Mouse (Mus musculus): ENCODE data around the gene Tbc1d2. TPM values are rescaled to one million over a fixed set of nuclear protein-coding genes. Genes with fewer than 3 reads are reported as not detected.

Tbc1d2 gene
- total RNA-seq, 2 experiments from 2014 or later: 2.6 to 3.3 TPM

DNA sequence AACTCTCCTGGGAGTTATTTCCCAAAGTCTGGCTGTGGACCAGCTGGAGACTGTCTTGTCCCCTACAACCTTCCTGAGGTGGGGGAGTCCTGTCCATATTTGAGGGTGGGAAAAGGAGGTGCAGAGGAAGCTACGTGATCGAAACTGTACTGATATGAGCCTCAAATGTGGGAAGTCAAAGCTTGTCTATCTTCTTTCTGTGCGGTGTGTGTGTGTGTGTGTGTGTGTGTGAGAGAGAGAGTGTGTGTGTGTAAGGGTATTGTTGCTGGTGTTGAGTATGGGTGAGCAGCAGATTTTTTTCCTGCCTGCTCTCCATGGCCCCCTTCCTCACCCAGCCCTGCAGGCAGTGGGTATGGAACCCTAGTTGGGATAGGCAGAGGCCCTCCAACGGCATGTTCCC, 85.8 kb downstream of the Tbc1d2 start:
- intact Hi-C loops (cut with DNase I): no loop called here
- DNase-seq (ENCODE audit: low spot score in 2 of 2): no peak

DNA sequence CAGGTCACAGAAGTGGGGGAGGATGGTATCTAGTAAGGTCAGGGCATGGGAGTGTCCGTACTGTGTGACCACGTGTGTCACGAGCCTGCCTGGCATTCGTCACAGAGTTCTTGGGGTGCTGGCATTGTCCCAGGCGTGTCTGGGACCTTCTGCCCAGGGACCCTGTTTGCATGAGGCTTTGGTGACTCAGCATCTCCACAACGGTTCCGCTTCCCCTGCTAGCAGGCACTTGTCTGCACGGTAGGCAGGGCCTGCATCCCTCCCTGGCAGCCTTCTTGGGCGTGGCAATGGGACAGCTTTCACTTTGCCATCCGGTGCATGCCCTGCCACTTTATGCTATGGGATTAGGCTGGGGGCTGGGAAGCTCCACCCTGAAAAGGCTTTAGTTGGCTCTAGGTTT, 86.2 kb downstream of the Tbc1d2 start:
- no peak for DNase-seq (ENCODE audit: low spot score in 2 of 2)
- intact Hi-C loops (cut with DNase I): no loop called here

GRCm38 (mm10) chr4:46562841-46563240, 87.2 kb downstream of the Tbc1d2 start:
- intact Hi-C loops (cut with DNase I): no loop called here
- DNase-seq (ENCODE audit: low spot score in 2 of 2): no peak

- intact Hi-C loops (cut with DNase I): no loop called here
Observed at GRCm38 (mm10) chr4:46562037-46562436, 88.0 kb downstream of the Tbc1d2 start.

DNA sequence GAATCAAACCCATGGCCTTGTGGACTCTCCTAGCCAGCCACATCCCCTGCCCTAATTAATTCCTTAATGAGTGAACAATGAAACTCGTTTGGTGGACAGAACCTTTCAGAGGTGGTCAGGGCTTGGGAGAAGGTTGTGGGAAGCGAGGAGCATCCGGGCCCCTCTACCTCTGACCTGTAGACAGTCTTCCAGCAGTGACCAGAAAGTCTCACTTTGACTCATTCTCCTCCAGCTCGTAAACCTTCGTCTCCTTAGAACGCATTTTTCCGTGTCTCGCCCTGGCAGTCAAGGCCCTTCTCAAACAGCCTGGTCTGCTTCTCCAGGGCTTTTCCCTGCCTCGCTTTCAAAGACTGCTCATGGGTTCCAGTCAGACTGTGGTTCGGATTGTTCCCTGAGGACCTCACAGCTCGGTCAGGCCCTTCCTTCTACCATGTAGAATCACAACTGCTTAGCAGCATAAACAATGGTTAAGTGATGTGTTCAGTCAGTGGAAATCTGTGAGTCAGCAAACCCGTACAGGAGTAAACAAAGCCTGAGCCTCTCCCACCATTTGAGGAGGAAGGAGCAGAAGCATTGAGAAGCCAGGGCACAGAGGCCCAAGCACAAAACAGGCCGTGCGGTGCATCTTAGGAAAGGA, 89.8 kb downstream of the Tbc1d2 start:
- intact Hi-C loops (cut with DNase I): no loop called here

More at GRCm38 (mm10) chr4:46562037-46562436, 88.0 kb downstream of the Tbc1d2 start:
- DNase-seq (ENCODE audit: low spot score in 2 of 2): no peak

GRCm38 (mm10) chr4:46558672-46559667, 91.0 kb downstream of the Tbc1d2 start:
- intact Hi-C loops (cut with DNase I): no loop called here
- no peak for DNase-seq (ENCODE audit: low spot score in 2 of 2)

More for the DNA sequence above, 89.8 kb downstream of the Tbc1d2 start:
- no peak for DNase-seq (ENCODE audit: low spot score in 2 of 2)

DNA sequence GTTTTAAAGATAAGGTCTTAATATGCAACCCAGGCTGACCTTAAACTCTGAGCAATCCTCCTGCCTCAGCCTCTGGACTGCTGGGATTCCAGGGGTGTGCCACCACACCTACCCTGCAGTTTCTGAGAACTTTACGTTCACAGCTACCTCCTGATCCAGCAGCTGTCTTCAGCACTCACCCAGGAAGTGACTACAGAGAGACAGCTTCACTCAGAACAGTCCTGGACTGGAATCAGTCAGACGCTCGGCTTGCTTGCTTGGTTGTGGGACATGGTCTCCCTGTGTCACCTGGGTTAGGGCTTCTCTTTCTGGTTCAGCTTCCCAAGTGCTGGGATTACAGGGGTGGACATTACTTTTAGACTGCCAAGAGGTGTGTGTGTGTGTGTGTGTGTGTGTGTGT, 93.1 kb downstream of the Tbc1d2 start:
- intact Hi-C loops (cut with DNase I): no loop called here
- no peak for DNase-seq (ENCODE audit: low spot score in 2 of 2)

- no peak for DNase-seq (ENCODE audit: low spot score in 2 of 2)
- intact Hi-C loops (cut with DNase I): no loop called here
Observed at GRCm38 (mm10) chr4:46555762-46556161, 94.2 kb downstream of the Tbc1d2 start.

Other genes with a start within 250 kb of the Tbc1d2 start
- not detected for gene Hemgn, start 236.7 kb downstream of the Tbc1d2 start, total RNA-seq (2021)
- gene Anp32b, start 199.3 kb downstream of the Tbc1d2 start, total RNA-seq (2021): 10 to 100 TPM; 43.3 to 43.9 TPM
- 10 to 100 TPM; 19.4 to 19.7 TPM for gene Nans, start 161.0 kb downstream of the Tbc1d2 start, total RNA-seq (2021)
- 1 to 10 TPM in 1 of 2 experiments, under 1 TPM in 1; 0.76 to 1.4 TPM for gene Trim14, start 114.1 kb downstream of the Tbc1d2 start, total RNA-seq (2021)
- gene Coro2a, start 48.0 kb downstream of the Tbc1d2 start, total RNA-seq (2021): 10 to 100 TPM; 26.2 to 29.7 TPM

All from left cerebral cortex, postnatal 25 days (tissue).